Mouse (Mus musculus): ENCODE results near the gene Dcbld1.

DNA sequence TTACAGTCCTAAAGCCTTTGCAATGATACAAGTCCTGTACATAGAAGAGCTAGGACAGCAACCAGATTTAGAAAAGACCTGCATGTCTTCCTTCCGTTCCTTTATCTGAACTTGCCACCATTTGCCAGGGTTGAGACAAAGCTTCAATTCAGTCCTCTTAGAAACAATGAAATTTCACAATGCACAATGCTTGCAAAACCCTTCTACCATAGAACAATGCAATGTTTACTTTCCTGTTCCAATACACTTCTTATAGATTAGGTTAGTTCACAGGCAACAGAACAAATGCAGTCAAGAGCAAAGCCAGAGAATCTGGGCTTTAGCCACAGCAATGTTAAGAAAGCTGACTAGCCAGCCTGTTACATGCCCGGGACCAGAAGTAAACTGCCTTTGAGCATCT is 29.4 kb upstream of the Dcbld1 start:
- no peak for TF ChIP-seq CTCF (IDR thresholded peaks at IDR 0.05)
- TF ChIP-seq POLR2A (IDR thresholded peaks at IDR 0.05; ENCODE audit: insufficient read depth, low read depth, low read length) = no peak

All from heart, adult 2 months (tissue).